Mouse (Mus musculus) liver, embryonic 16.5 days (tissue): ENCODE results near the gene Sec61a2. TPM values are rescaled to one million over a fixed set of nuclear protein-coding genes. Genes with fewer than 3 reads are reported as not detected.

ENCODE experiments used
- ATAC-seq: fragments of 200-750 bp; cut with Nextera tagmentation; 2 replicates; pipeline ENCODE4 v1.8.0; 2017; ENCODE audit warnings: low read depth, mild to moderate bottlenecking, moderate number of reproducible peaks, moderate library complexity
- H3K27ac ChIP-seq: fragments of 300-500 bp; sonication (generic); 2 replicates; pipeline ENCODE4 v1.5.1; 2014; ENCODE audit warnings: mild to moderate bottlenecking, low read length
- H3K27me3 ChIP-seq: fragments of 300-500 bp; sonication (generic); 2 replicates; pipeline ENCODE4 v1.6.1; 2014; ENCODE audit warnings: low read depth, low read length, mixed read lengths; ENCODE audit not compliant: control insufficient read depth, insufficient read depth
- H3K36me3 ChIP-seq: fragments of 300-500 bp; sonication (generic); 2 replicates; pipeline ENCODE4 v1.6.1; 2014; ENCODE audit warnings: mild to moderate bottlenecking; ENCODE audit not compliant: control insufficient read depth, insufficient read depth
- H3K4me1 ChIP-seq: fragments of 300-500 bp; sonication (generic); 2 replicates; pipeline ENCODE4 v1.6.1; 2014; ENCODE audit warnings: low read depth, low read length, mixed read lengths; ENCODE audit not compliant: control insufficient read depth
- H3K4me2 ChIP-seq: fragments of 300-500 bp; sonication (generic); 2 replicates; pipeline ENCODE4 v1.6.1; 2014; ENCODE audit warnings: low read depth, low read length, mixed read lengths
- H3K4me3 ChIP-seq: fragments of 300-500 bp; sonication (generic); 2 replicates; pipeline ENCODE4 v1.5.1; 2014; ENCODE audit warnings: low read depth, mild to moderate bottlenecking, low read length
- H3K9ac ChIP-seq: fragments of 300-500 bp; sonication (generic); 2 replicates; pipeline ENCODE4 v1.6.1; 2014; ENCODE audit warnings: low read depth, low read length
- H3K9me3 ChIP-seq: fragments of 300-500 bp; sonication (generic); replicated peaks from 2 replicates; pipeline ENCODE4 v1.6.1; 2016; ENCODE audit warnings: low read length; ENCODE audit not compliant: control insufficient read depth
- WGBS: fragments of 180-500 bp; shearing (Covaris S2); extraction: QIAGEN DNeasy Blood & Tissue Kit; methylation state at CpG from one replicate; pipeline ENCODE4 v1.1.7; 2014; ENCODE audit not compliant: insufficient replicate concordance; 5-methylcytosine and 5-hydroxymethylcytosine counted together
- polyA plus RNA-seq: library from polyadenylated mRNA; unstranded; fragments of >200 nt; fragmentation: Nextera tagmentation; extraction: Ambion mirVana; gene quantifications from 2 replicates; pipeline ENCODE4 v1.2.1, GENCODE M21; 2015

Sec61a2 gene
- polyA plus RNA-seq, 1 experiment from 2014 or later: 15.1 TPM

DNA sequence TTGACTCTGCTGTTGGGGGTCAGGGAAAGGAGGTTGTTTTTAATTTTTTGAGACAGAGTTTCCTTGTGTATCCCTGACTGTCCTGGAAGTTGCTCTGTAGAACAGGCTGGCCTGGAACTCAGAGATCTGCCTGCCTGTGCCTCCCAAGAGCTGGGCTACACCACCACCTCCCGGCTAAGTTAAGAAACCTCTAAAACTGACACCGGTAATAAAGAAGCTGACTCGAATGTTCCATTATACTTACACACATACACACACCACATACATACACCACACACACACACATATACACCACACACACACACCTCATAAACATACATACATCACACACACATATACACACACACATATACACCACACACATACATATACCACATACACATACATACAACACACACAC, 39.7 kb upstream of the Sec61a2 start:
- WGBS: 82% methylated on average over 3 of the region's 3 CpGs
- Histone ChIP-seq H3K9me3 (no peaks in the 10 kb centered on the region), H3K27ac (no peak overlapping the region), H3K9ac (no peak overlapping the region), H3K4me1 (peaks cover 7% of the 10 kb centered on the region), H3K36me3 (no peaks in the 10 kb centered on the region), H3K4me3 (no peak overlapping the region), H3K27me3 (no peaks in the 10 kb centered on the region), H3K4me2 (no peak overlapping the region)
- no peak for ATAC-seq

DNA sequence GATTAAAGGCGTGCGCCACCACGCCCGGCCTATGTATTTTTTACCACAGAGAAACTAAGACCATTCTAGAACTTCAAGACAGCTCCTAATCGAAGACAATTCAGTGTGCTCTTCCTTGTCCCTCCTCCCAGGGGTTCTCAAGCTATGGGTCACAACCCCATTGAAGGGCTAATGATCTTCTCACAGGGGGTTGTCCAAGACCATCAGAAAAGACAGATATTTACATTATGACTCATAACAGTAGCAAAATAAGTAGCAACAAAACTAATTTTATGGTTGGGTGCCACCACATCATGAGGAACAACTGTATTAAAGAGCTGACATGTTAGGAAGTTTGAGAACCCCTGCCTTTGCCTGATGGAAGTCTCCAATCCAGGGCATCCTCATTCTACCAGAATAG, 36.7 kb upstream of the Sec61a2 start:
- no peaks in the 10 kb centered on the region for H3K27me3 ChIP-seq
- WGBS: 82% methylated on average over 5 of the region's 5 CpGs
- no peak for ATAC-seq
- H3K27ac ChIP-seq: no peak overlapping the region
- no peak overlapping the region for H3K9ac ChIP-seq
- no peaks in the 10 kb centered on the region for H3K4me1 ChIP-seq
- no peaks in the 10 kb centered on the region; the same call in 1 of the 2 replicates for H3K36me3 ChIP-seq
- no peaks in the 10 kb centered on the region for H3K9me3 ChIP-seq
- H3K4me3 ChIP-seq: no peak overlapping the region
- H3K4me2 ChIP-seq: no peak overlapping the region

DNA sequence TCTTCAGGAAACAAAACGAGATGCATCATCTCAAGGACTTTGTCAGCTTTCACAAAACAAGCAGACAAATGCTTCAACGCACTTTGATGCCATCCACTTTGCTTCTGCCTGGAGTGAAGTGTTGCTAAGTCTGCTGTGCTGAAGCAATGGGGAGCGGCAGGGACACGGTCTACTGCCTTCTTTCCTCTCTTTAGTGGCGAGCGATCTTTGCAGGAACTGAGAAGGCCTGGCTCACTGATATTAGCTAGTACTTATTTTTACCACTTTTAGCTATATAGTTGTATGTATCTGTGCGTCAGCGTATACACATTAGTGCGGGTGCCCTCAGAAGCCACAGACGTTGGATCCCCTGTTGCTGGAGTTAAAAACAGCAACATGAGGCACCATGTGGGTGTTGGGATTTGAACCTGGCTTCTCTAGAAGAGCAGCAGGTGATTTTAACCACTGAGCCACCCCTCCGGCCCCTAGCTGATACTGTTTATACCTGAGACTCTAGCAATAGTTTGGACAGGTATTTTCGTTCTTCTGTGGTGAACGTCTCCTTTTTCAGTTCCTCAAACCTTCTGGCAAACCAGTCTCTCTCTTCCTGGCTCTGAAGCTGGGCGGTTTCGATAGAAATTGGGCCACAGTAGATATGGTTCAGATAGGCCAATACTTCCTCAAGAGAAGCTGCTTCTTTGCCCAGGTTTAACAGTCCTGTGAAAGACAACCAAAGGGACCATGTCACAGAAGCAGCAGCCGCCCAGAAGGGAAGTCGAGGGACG, 35.2 kb upstream of the Sec61a2 start:
- Histone ChIP-seq H3K36me3 (no peaks in the 10 kb centered on the region; the same call in 1 of the 2 replicates), H3K9ac (no peak overlapping the region), H3K9me3 (no peaks in the 10 kb centered on the region), H3K27ac (no peak overlapping the region), H3K4me2 (no peak overlapping the region), H3K4me1 (no peaks in the 10 kb centered on the region), H3K27me3 (no peaks in the 10 kb centered on the region), H3K4me3 (no peak overlapping the region)
- ATAC-seq: no peak
- WGBS: 54% methylated on average over 18 of the region's 18 CpGs

DNA sequence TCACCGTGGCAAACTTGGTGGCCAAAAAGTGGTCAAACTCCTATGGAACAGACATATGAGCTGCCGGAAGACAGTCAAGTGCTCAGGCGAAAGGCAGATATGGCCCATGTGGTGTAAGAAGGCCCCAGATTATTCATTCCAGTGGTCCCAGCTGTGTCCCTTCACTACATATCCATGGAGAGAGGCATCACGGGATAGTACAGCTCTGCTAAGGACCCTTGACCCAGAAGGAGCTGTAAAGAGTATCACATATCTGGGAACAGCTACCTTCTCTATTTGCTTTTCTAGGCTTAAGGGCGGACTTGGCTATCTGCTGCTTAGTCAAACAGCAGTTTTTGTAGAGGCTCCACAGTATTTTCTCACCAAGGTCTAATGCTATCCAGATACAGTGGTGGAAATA, 34.6 kb upstream of the Sec61a2 start:
- Histone ChIP-seq H3K9me3 (no peaks in the 10 kb centered on the region), H3K36me3 (no peaks in the 10 kb centered on the region; the same call in 1 of the 2 replicates), H3K27ac (no peak overlapping the region), H3K9ac (no peak overlapping the region), H3K4me2 (no peak overlapping the region), H3K27me3 (no peaks in the 10 kb centered on the region), H3K4me3 (no peak overlapping the region), H3K4me1 (no peaks in the 10 kb centered on the region)
- no peak for ATAC-seq
- 76% methylated on average over 5 of the region's 5 CpGs for whole genome bisulfite sequencing

DNA sequence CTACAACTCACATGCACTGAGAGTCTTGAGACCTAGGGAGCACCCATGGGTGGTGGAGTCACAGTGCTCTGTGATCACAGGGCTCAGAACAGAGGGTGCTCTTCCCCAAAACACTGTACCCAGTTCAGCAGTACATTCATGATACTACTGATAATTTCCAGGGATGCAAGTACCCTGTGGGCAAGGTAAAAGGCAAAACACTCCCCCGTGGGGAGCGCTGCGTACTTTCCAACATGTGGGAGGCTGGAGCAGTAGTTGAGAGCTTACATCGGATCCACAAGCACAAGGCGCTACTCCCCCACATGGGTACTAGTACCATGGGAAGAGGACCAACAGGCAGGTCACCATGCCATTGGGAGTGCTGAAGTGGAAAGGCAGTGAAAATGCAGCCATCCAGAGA, 32.2 kb upstream of the Sec61a2 start:
- Histone ChIP-seq H3K27ac (no peak overlapping the region), H3K9me3 (no peaks in the 10 kb centered on the region), H3K4me2 (no peak overlapping the region), H3K9ac (no peak overlapping the region), H3K27me3 (no peaks in the 10 kb centered on the region), H3K4me1 (no peaks in the 10 kb centered on the region), H3K36me3 (no peaks in the 10 kb centered on the region; the same call in 1 of the 2 replicates), H3K4me3 (no peak overlapping the region)
- 88% methylated on average over 5 of the region's 5 CpGs for WGBS
- no peak for ATAC-seq

DNA sequence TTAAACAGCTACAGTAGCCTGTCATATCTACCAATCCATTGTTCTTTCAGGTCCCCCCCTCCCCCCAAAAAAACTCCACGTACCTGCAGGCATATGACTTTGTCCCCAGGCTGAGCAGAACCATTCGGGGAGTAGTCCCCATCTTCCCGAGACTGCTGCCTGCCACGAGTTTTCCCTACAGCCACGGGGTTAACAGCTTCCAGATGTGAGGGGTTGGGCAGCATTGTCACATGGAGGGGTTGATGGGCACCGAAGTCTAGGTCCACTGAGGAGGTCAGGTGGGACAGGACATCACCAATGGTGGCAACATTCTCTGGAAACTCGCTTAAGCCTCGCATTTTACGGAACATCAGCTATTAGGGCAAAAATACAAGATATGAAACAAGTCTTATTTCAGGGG, 28.6 kb upstream of the Sec61a2 start:
- no peak for ATAC-seq

DNA sequence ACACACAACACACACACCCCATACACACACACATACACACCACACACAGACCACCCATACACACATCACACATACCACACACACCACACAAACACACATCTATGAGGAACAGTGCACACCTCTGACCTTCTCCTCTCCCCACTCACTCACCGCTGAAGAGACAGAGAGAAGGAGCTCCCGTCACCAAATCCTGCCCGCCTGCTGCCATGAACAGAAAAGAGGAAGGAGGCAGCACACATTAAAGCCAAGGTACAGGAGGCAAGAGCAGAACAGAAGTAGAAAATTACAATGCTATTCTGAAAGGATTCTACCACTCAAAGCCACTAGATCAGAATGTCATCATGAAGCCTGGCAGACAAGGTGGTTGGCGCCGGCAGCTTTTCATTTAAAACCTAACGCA, 27.6 kb upstream of the Sec61a2 start:
- no peak overlapping the region for H3K27ac ChIP-seq
- no peak overlapping the region for H3K4me3 ChIP-seq
- no peaks in the 10 kb centered on the region for H3K9me3 ChIP-seq
- no peak for ATAC-seq
- 74% methylated on average over 6 of the region's 6 CpGs for WGBS
- H3K27me3 ChIP-seq: no peaks in the 10 kb centered on the region
- no peaks in the 10 kb centered on the region for H3K4me1 ChIP-seq
- H3K36me3 ChIP-seq: no peaks in the 10 kb centered on the region; the same call in none of the 2 replicates
- no peak overlapping the region for H3K9ac ChIP-seq
- no peak overlapping the region for H3K4me2 ChIP-seq

More for the DNA sequence above, 28.6 kb upstream of the Sec61a2 start:
- Histone ChIP-seq H3K4me3 (no peak overlapping the region), H3K27ac (no peak overlapping the region), H3K9me3 (no peaks in the 10 kb centered on the region), H3K4me1 (no peaks in the 10 kb centered on the region), H3K4me2 (no peak overlapping the region), H3K27me3 (no peaks in the 10 kb centered on the region), H3K36me3 (no peaks in the 10 kb centered on the region; the same call in none of the 2 replicates), H3K9ac (no peak overlapping the region)
- WGBS: 73% methylated on average over 9 of the region's 9 CpGs

DNA sequence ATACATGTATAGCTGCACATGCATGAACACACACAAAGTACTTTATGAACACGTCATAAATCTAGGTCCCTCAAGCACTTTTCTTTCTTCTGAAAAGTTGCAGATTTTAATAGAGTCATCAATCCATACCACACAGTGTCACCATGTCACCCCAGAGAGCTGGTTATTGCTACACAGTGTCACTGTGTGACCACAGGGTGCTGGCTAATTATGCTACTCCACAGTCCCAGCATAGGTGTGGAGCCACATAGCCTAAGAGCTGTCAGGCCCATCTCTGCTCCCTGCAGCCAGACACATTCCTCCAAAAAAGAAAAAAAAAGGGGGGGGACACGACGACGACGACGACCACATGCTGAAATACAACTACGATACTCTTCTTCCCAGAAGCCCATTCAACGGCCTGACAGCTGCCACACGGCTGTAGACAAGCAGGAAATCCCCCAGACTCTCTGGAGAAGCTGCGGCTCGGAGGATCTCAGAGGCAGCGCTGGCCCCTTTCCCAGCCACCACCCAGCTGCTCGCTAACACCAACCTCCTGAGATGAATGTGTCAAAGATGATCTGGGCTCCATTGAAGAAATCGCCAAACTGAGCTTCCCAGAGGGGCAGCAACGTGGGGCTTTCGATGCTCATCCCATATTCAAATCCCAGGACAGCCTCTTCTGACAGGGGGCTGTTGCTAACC, 16.2 kb upstream of the Sec61a2 start:
- no peak overlapping the region for H3K4me2 ChIP-seq
- no peaks in the 10 kb centered on the region for H3K27me3 ChIP-seq
- no peak overlapping the region for H3K9ac ChIP-seq
- no peaks in the 10 kb centered on the region for H3K9me3 ChIP-seq
- H3K27ac ChIP-seq: no peak overlapping the region
- H3K4me1 ChIP-seq: no peaks in the 10 kb centered on the region
- H3K36me3 ChIP-seq: no peaks in the 10 kb centered on the region
- 71% methylated on average over 16 of the region's 16 CpGs for whole genome bisulfite sequencing
- H3K4me3 ChIP-seq: no peak overlapping the region
- no peak for ATAC-seq

DNA sequence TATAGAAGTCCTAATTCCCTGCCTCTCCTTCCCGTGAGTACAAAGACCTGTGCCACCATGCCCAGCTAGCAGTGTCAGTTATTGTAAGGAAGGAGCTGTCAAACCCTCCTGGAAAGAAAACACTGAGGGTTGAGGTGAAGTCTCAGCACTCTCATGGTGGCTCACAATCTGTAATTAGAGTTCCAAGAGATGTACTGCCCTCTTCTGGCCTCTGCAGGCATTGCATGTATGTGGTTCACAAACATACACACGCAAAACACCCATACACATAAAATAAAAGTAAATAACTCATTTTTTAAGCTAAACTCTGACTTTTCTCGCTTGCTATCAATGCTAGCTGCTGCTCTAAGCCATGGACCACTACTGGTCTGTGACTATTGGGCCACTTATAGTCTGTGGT, 11.4 kb upstream of the Sec61a2 start:
- Histone ChIP-seq H3K9ac (no peak overlapping the region), H3K4me2 (no peak overlapping the region), H3K9me3 (no peaks in the 10 kb centered on the region), H3K27ac (no peak overlapping the region), H3K4me1 (no peaks in the 10 kb centered on the region), H3K27me3 (no peaks in the 10 kb centered on the region), H3K36me3 (peaks cover 4% of the 10 kb centered on the region; the same call in 1 of the 2 replicates), H3K4me3 (no peak overlapping the region)
- 41% methylated on average over 3 of the region's 3 CpGs for WGBS
- 0 out of 2 replicates have a peak, but pooled peaks have one; percentile 13 for ATAC-seq
